Mouse (Mus musculus) embryonic fibroblast, embryonic 13.5 days (primary cell): Measurements from ENCODE around the gene Fzd10.

ENCODE experiments used
- CTCF ChIP-seq: IDR thresholded peaks from 2 replicates; pipeline ENCODE4 v1.5.1; 2011; ENCODE audit warnings: mild to moderate bottlenecking, control low read depth, low read length, moderate library complexity, borderline replicate concordance; ENCODE audit not compliant: insufficient read depth
- POLR2A ChIP-seq: IDR thresholded peaks from 2 replicates; pipeline ENCODE4 v1.6.1; 2011; ENCODE audit warnings: low read depth, mild to moderate bottlenecking, control low read depth, low read length, moderate library complexity

- TF ChIP-seq CTCF (no peak), POLR2A (no peak)
Observed at GRCm38 (mm10) chr5:128627763-128628162, 27.1 kb downstream of the Fzd10 start.
